Mouse (Mus musculus) E14TG2a.4 (cell line): ENCODE results near the gene Camk1.

ENCODE experiments used
- CTCF ChIP-seq: conservative IDR thresholded peaks from 2 replicates; pipeline ENCODE4 v1.5.1; 2014; ENCODE audit warnings: low read length
- NANOG ChIP-seq: IDR thresholded peaks from 2 replicates; pipeline ENCODE4 v1.6.1; 2014; ENCODE audit warnings: borderline replicate concordance, low read length, mixed read lengths

DNA sequence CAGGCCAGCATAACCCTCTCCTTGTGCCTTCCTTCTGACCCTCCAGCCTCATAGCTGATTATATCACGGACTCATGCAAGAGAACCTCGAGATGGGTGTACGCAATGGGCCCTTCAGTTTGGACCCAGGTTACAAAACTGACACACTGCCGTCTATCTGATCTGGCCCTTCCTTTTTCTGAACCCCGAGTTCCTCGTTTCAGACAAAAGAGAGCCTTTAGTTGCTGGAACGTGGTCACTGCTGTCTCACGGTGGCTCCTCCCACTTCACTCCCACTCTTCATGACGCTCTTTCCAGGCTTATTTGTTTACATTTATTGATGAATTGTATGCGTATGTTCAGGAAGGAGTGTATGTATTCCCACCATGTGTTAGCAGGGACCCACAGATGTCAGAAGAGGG, 7.9 kb upstream of the Camk1 start:
- TF ChIP-seq CTCF = no peak
- no peak for TF ChIP-seq NANOG
